Mouse (Mus musculus): ENCODE measurements at regions not wholly inside any gene's neighbourhood (a gene's known extent, or its start where the extent isn't known, plus 50 kb on each side); places are given as distances from the start of the nearest gene placed in this dataset.

DNA sequence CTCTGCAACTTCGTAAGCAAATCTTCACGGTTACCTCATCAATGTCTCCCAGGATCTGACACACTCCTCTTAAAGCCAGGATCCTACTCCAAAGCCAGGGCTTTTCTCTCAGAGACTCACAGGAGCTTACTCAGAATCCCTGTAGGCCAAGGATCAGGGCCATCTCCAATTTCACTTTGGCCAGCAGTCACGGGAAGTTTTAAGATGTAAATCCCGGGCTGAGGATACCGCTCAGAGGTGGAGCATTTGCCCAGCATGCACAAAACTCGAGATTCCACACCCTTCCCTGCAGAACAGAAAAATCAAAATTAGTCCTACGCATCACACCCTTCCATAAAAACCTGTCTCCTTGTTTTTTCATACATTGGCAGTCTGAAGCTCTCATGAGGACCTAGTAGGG, 112.1 kb upstream of the Slc24a5 start:
- ATAC-seq = no peak

DNA sequence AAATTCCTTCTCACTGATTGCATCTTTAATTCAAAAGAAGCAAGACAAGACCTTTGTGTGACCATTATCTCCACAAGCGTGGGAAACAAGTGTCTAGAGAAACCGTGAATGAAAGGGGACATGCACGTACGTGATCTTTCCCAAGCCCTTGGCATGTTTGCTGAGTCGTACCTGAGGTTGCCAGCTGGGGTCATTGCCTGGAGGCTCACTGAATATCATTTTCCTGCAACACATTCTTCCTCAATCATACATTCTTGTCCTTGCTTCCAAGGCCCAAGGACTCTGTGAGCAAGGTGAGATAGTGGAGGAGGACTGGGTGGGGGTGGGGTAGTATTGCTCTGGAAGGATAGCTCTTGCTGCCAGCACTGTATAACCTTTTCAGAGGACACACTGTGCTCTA, 108.5 kb upstream of the Slc24a5 start:
- ATAC-seq = no peak

DNA sequence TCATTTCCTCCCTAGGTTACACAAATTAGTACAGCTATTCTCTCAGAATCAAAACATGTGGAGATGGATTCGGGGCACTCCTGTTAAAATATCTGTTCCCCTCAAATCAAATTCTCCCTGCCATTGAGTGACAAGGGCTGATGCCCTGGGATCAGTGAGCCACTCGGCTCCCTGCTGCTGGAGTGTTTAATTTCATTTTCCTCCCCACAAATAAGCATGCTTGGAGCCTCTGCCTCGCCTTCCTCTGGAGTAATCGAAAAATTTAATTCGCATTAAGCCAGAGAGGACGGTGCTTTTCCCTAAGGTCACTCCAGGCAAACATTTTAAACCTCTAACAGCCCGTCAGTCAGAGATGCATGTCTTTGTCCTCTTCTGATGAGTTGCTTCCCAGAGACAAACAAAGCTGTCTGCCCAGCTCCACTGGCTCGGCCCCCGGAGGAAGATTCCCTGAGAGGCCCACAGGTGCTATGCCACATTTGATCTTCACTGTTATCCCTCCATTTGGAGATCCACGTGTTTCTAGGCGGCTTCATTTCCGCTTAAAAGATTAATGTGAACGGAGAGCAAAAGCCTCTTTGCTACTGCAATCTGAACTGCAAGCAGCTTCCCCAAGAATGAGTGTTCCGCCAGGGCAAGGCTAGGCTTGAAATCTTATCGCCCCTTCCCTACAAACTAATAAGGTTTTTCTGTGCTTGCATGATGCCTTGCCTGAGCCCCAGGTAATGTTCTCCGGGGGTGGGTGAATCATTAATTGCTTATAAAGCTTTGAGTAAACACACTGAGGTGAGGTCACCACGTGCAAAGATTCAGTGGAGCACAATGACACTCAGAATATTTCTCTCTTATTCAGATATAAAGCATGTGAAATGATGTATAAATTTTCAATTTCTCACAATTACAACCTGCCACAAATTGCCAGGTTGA, 95.8 kb upstream of the Slc24a5 start:
- no peak for ATAC-seq

DNA sequence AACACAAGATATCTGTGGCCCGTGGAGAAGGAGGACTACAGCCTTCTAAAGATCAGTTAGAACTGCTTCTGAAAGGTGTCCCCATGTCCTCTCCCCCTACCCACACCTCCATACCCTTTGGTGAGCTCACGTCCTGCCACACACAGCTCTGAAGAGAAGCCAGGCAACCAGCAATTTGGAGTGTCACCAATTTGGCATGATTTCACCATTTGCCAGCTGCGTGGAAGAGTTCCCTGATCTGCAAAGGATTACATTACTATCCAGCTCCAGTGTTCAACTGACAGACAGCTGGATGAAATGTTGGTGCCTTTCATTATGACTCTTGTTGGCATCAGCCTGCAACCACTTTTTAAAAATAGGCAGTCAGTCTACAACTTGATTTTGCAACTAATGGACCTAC, 92.8 kb upstream of the Slc24a5 start:
- ATAC-seq = no peak

DNA sequence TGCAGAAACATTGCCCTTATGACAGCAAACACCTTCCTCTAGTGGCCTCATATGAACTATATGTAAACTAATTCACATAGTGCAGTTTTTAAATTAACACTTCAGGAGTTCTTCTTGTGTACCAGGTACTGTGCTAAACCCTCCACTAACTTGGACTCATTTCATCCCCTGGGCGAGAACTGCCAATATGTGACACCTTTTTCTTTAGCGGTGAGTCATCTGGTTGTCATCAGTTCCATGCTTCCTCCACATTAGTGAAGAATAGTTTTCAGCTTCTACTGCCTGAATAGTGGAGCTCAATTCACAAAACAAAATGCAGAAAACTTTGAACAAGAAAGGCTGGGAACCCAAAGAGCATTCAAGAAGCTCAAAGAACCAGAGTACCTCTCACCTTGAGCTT, 76.9 kb upstream of the Slc24a5 start:
- ATAC-seq = no peak

DNA sequence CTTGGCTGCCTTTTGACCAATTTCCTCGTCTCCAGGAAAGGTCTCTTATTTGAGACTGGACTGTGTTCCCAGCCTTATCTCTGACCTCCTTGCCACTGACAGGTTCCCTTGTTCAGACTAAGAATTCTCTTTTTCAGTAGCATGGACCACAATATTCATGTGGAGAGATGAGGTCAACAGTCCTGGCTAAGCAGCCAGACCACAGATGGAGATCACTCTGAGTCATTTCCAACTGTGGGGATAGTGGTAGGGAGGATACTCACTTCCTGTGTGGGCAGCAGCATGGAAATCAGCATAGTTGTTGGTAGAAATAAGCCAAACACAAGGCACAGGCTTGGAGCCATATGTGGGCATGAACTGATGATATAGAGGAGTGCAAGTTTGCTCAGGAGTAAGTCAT, 52.9 kb upstream of the Slc24a5 start:
- ATAC-seq = no peak

DNA sequence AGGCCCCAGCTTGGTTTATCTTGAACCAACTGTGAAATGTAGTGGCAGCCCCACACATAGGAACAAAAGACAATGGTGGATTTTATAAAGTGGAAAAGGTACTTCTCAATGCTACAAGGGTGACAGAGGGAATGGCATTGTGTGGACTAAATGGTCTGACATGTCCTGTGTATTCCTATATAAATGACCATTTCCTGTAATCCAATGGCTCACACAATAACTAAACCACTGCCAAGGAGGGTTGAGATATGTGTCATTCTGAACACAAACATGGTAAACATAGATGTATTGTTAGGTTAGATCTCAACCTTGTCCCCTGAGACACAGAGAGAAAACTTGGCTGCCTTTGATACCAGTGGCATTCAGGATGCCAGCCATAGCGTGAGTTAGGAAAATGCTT, 51.0 kb upstream of the Slc24a5 start:
- no peak for ATAC-seq

Measured in CD4-positive, CD25-positive, alpha-beta regulatory T cell, adult 4 months (primary cell).